Mouse (Mus musculus) midbrain, postnatal 0 days (tissue): Measurements from ENCODE around the gene H2-Oa. TPM values are rescaled to one million over a fixed set of nuclear protein-coding genes. Genes with fewer than 3 reads are reported as not detected.

ENCODE experiments used
- ATAC-seq: fragments of 200-750 bp; cut with Nextera tagmentation; 2 replicates; pipeline ENCODE4 v1.8.0; 2017; ENCODE audit warnings: moderate number of reproducible peaks, mild to moderate bottlenecking, moderate TSS enrichment, moderate library complexity; ENCODE audit not compliant: low FRiP score
- DNase-seq: peaks from one replicate; pipeline ENCODE4 v3.0.0-alpha.2; 2015; ENCODE audit warnings: low spot score
- H3K27ac ChIP-seq: fragments of 300-500 bp; sonication (generic); 2 replicates; pipeline ENCODE4 v1.5.1; 2014; ENCODE audit warnings: low read depth, mild to moderate bottlenecking, low read length, mixed read lengths
- H3K27me3 ChIP-seq: fragments of 300-500 bp; sonication (generic); 2 replicates; pipeline ENCODE4 v1.6.1; 2014; ENCODE audit warnings: low read length, control low read depth, mixed read lengths; ENCODE audit not compliant: insufficient read depth
- H3K36me3 ChIP-seq: fragments of 300-500 bp; sonication (generic); 2 replicates; pipeline ENCODE4 v1.6.1; 2014; ENCODE audit warnings: low read length, control low read depth, mixed read lengths; ENCODE audit not compliant: insufficient read depth
- H3K4me1 ChIP-seq: fragments of 300-500 bp; sonication (generic); 2 replicates; pipeline ENCODE4 v1.6.1; 2014; ENCODE audit warnings: mild to moderate bottlenecking, control low read depth, antibody characterized with exemption, low read length, mixed read lengths; ENCODE audit not compliant: insufficient read depth
- H3K4me2 ChIP-seq: fragments of 300-500 bp; sonication (generic); 2 replicates; pipeline ENCODE4 v1.6.1; 2014; ENCODE audit warnings: low read depth, mild to moderate bottlenecking, low read length, mixed read lengths; ENCODE audit not compliant: poor library complexity, severe bottlenecking
- H3K4me3 ChIP-seq: fragments of 300-500 bp; sonication (generic); 2 replicates; pipeline ENCODE4 v1.5.1; 2014; ENCODE audit warnings: low read depth, mild to moderate bottlenecking, low read length, moderate library complexity
- H3K9ac ChIP-seq: fragments of 300-500 bp; sonication (generic); replicated peaks from 2 replicates; pipeline ENCODE4 v1.6.1; 2014; ENCODE audit warnings: mild to moderate bottlenecking, low read length, moderate library complexity, mixed read lengths; ENCODE audit not compliant: poor library complexity, severe bottlenecking
- H3K9me3 ChIP-seq: fragments of 300-500 bp; sonication (generic); 2 replicates; pipeline ENCODE4 v1.6.1; 2016; ENCODE audit warnings: low read length, control low read depth
- CTCF ChIP-seq: IDR thresholded peaks from 2 replicates; pipeline ENCODE4 v1.5.1; 2016; ENCODE audit warnings: antibody characterized with exemption, mild to moderate bottlenecking
- WGBS: fragments of 180-500 bp; shearing (Covaris S2); extraction: QIAGEN DNeasy Blood & Tissue Kit; methylation state at CpG from one replicate; pipeline ENCODE4 v1.1.7; 2014; 5-methylcytosine and 5-hydroxymethylcytosine counted together
- polyA plus RNA-seq: library from polyadenylated mRNA; unstranded; fragments of >200 nt; fragmentation: Nextera tagmentation; extraction: Ambion mirVana; gene quantifications from 2 replicates; pipeline ENCODE4 v1.2.1, GENCODE M21; 2015
- total RNA-seq: library from RNA; depleted of rRNA; stranded (reverse); fragments of >200 nt; gene quantifications from 2 replicates; pipeline ENCODE4 v1.2.3, GENCODE M21; 2014

The H2-Oa gene
- total and polyA plus RNA-seq, 2 experiments from 2014 or later, result 0.23 TPM; not detected in 1

- WGBS, result 27% methylated on average over 13 of the region's 13 CpGs
- peak; percentile 36 for DNase-seq
- Histone ChIP-seq H3K9me3 (no peaks in the 10 kb centered on the region), H3K4me2 (no peak overlapping the region), H3K9ac (no peak overlapping the region), H3K36me3 (no peaks in the 10 kb centered on the region), H3K27me3 (no peaks in the 10 kb centered on the region), H3K27ac (no peak overlapping the region), H3K4me3 (no peak overlapping the region), H3K4me1 (peaks cover 9% of the 10 kb centered on the region)
- peak; percentile 55 for TF ChIP-seq CTCF
- ATAC-seq, result no peak
Observed at GRCm38 (mm10) chr17:34128264-34128937, 36.3 kb downstream of the H2-Oa start.

- Histone ChIP-seq H3K4me3 (no peak overlapping the region), H3K27me3 (no peaks in the 10 kb centered on the region), H3K4me2 (no peak overlapping the region), H3K27ac (no peak overlapping the region), H3K9me3 (no peaks in the 10 kb centered on the region), H3K36me3 (no peaks in the 10 kb centered on the region), H3K4me1 (0 out of 2 replicates have a peak, but pooled peaks cover 2% of the 10 kb centered on the region), H3K9ac (0 out of 2 replicates have a peak overlapping the region, but pooled peaks have one; percentile 9)
- DNase-seq, result no peak
- whole genome bisulfite sequencing, result 25% methylated on average over 18 of the region's 18 CpGs
- TF ChIP-seq CTCF, result peak; percentile 30
- ATAC-seq, result no peak
Observed at GRCm38 (mm10) chr17:34128944-34129791, 37.0 kb downstream of the H2-Oa start.

GRCm38 (mm10) chr17:34130073-34130947 is 38.2 kb downstream of the H2-Oa start:
- no peak for DNase-seq

GRCm38 (mm10) chr17:34131911-34132310 is 39.8 kb downstream of the H2-Oa start:
- ATAC-seq (no peak), DNase-seq (no peak)
- peaks cover 7% of the 10 kb centered on the region; the same call in 1 of the 2 replicates for H3K4me1 ChIP-seq
- H3K4me3 ChIP-seq, result no peak overlapping the region
- no peaks in the 10 kb centered on the region for H3K9me3 ChIP-seq
- no peak for TF ChIP-seq CTCF
- no peak overlapping the region for H3K27ac ChIP-seq
- H3K27me3 ChIP-seq, result no peaks in the 10 kb centered on the region
- no peak overlapping the region for H3K9ac ChIP-seq
- 60% methylated on average over 7 of the region's 7 CpGs for WGBS
- no peaks in the 10 kb centered on the region for H3K36me3 ChIP-seq
- no peak overlapping the region for H3K4me2 ChIP-seq

More at GRCm38 (mm10) chr17:34130073-34130947, 38.2 kb downstream of the H2-Oa start:
- Histone ChIP-seq H3K27ac (no peak overlapping the region), H3K4me1 (0 out of 2 replicates have a peak, but pooled peaks cover 2% of the 10 kb centered on the region), H3K9me3 (no peaks in the 10 kb centered on the region), H3K36me3 (no peaks in the 10 kb centered on the region), H3K9ac (no peak overlapping the region), H3K4me3 (no peak overlapping the region), H3K4me2 (no peak overlapping the region), H3K27me3 (no peaks in the 10 kb centered on the region)
- 86% methylated on average over 19 of the region's 19 CpGs for WGBS
- ATAC-seq, result no peak
- TF ChIP-seq CTCF, result no peak

GRCm38 (mm10) chr17:34133289-34133688 is 41.1 kb downstream of the H2-Oa start:
- Histone ChIP-seq H3K4me1 (peaks cover 7% of the 10 kb centered on the region; the same call in 1 of the 2 replicates), H3K4me3 (no peak overlapping the region), H3K27me3 (peaks cover 6% of the 10 kb centered on the region), H3K4me2 (no peak overlapping the region), H3K9ac (no peak overlapping the region), H3K36me3 (no peaks in the 10 kb centered on the region), H3K27ac (no peak overlapping the region), H3K9me3 (no peaks in the 10 kb centered on the region)
- ATAC-seq (no peak), DNase-seq (no peak)
- 84% methylated on average over 11 of the region's 11 CpGs for WGBS
- TF ChIP-seq CTCF, result peak; percentile 56
